Mouse (Mus musculus) megakaryocyte, adult 5-6 weeks (primary cell): ENCODE measurements around the gene Pafah2. TPM values are rescaled to one million over a fixed set of nuclear protein-coding genes. Genes with fewer than 3 reads are reported as not detected.

Experiments
- ATAC-seq: 2 replicates; pipeline ENCODE4 v1.8.0; 2016; ENCODE audit warnings: mild to moderate bottlenecking, inconsistent platforms; ENCODE audit not compliant: poor library complexity, severe bottlenecking
- total RNA-seq, 2 experiments: library from RNA; stranded (forward) in 1 of 2; stranded (reverse) in 1 of 2; fragments of 153-499, 151-499 nt in 1 of 2; fragments of 221-1000, 200-1000 nt in 1 of 2; gene quantifications; 2 replicates each; pipeline versions ENCODE4 v1.2.3 to v1.2.4; 2015 to 2017

The Pafah2 gene
- total RNA-seq (2015): 4.6 and 5.9 TPM in 2 replicates
- 5.5 and 6.3 TPM in 2 replicates for total RNA-seq (2017)

GRCm38 (mm10) chr4:134395977-134396825 lies at the start of gene Pafah2:
TSS of gene Pafah2 (plus strand) at chr4:134396320.
- peak; percentile 97 for ATAC-seq

GRCm38 (mm10) chr4:134348078-134348477 lies 48.0 kb upstream of the Pafah2 start:
- ATAC-seq: no peak

- ATAC-seq: no peak
Measured at GRCm38 (mm10) chr4:134348545-134348944, 47.6 kb upstream of the Pafah2 start.

- ATAC-seq: no peak
Measured at GRCm38 (mm10) chr4:134349829-134350228, 46.3 kb upstream of the Pafah2 start.

GRCm38 (mm10) chr4:134350641-134351040 lies 45.5 kb upstream of the Pafah2 start:
- ATAC-seq: no peak

- ATAC-seq: no peak
Measured at GRCm38 (mm10) chr4:134351329-134352260, 44.5 kb upstream of the Pafah2 start.

GRCm38 (mm10) chr4:134352261-134352707 lies 43.8 kb upstream of the Pafah2 start:
- ATAC-seq: no peak

- ATAC-seq: no peak
Measured at GRCm38 (mm10) chr4:134352929-134353328, 43.2 kb upstream of the Pafah2 start.

- ATAC-seq: no peak
Measured at GRCm38 (mm10) chr4:134353527-134354409, 42.4 kb upstream of the Pafah2 start.

- no peak for ATAC-seq
Measured at GRCm38 (mm10) chr4:134355841-134356452, 40.2 kb upstream of the Pafah2 start.

GRCm38 (mm10) chr4:134356591-134357460 lies 39.3 kb upstream of the Pafah2 start:
- peak; percentile 64; the same call in 1 of the 2 replicates for ATAC-seq

GRCm38 (mm10) chr4:134357461-134357771 lies 38.7 kb upstream of the Pafah2 start:
- ATAC-seq: no peak

GRCm38 (mm10) chr4:134359649-134360048 lies 36.5 kb upstream of the Pafah2 start:
- ATAC-seq: no peak

- no peak for ATAC-seq
Measured at GRCm38 (mm10) chr4:134361215-134361614, 34.9 kb upstream of the Pafah2 start.

- ATAC-seq: no peak
Measured at GRCm38 (mm10) chr4:134362124-134362523, 34.0 kb upstream of the Pafah2 start.

- ATAC-seq: peak; percentile 84
Measured at GRCm38 (mm10) chr4:134362586-134362985, 33.5 kb upstream of the Pafah2 start.

GRCm38 (mm10) chr4:134365280-134365679 lies 30.8 kb upstream of the Pafah2 start:
- no peak for ATAC-seq

GRCm38 (mm10) chr4:134370649-134371221 lies 25.4 kb upstream of the Pafah2 start:
- no peak for ATAC-seq
